Mouse (Mus musculus) frontal cortex, postnatal 36 days (tissue): ENCODE results near the gene Gm21822.
"Not testable (repeated sequence)": the region's sequence is repeated elsewhere in the genome, so short reads cannot be mapped to it uniquely, and the experiment has no call there.

ENCODE experiments used
- DNase-seq, 2 experiments: peaks; one replicate each; pipeline ENCODE4 v3.0.0; 2022; ENCODE audit warnings: low spot score in 2 of 2

The Gm21822 gene

DNA sequence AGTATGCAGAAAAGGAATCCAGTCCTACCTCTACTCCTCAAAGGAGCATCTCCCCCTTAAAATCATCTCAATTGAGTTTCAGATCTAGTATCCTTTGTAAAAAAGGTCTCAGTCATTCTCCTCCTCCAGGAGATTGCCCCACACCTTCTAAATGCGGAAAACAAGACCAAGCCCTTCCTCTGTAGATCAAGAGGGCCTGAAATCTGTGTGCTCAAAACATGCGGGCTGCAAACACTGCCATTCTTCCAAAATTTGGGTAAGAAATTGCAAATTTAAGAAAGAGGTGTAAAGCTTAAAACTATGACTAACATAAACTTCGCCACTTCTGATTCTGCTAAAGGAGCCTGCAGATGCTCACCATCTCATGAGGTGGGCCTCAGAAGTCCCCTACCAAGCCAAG, at the start of gene Gm21822:
Gene Gm21822 (plus strand): TSS at position 301 of the 400 bp plus-strand sequence.
- DNase-seq, result not testable (repeated sequence)
